Mouse (Mus musculus) stomach, embryonic 15.5 days (tissue): Measurements from ENCODE around the gene Hist2h2ac. TPM values are rescaled to one million over a fixed set of nuclear protein-coding genes. Genes with fewer than 3 reads are reported as not detected.

Experiments used
- ATAC-seq: fragments of 200-750 bp; cut with Nextera tagmentation; 2 replicates; pipeline ENCODE4 v1.8.0; 2017; ENCODE audit warnings: low read depth, moderate number of reproducible peaks, moderate TSS enrichment; ENCODE audit not compliant: insufficient read depth, low FRiP score
- H3K27ac ChIP-seq: fragments of 300-500 bp; sonication (generic); 2 replicates; pipeline ENCODE4 v1.5.1; 2015; ENCODE audit warnings: mild to moderate bottlenecking, inconsistent platforms
- H3K27me3 ChIP-seq: fragments of 300-500 bp; sonication (generic); replicated peaks from 2 replicates; pipeline ENCODE4 v1.6.1; 2015; ENCODE audit warnings: inconsistent platforms
- H3K36me3 ChIP-seq: fragments of 300-500 bp; sonication (generic); 2 replicates; pipeline ENCODE4 v1.6.1; 2015; ENCODE audit warnings: inconsistent platforms
- H3K4me1 ChIP-seq: fragments of 300-500 bp; sonication (generic); 2 replicates; pipeline ENCODE4 v1.6.1; 2015; ENCODE audit warnings: inconsistent platforms
- H3K4me2 ChIP-seq: fragments of 300-500 bp; sonication (generic); 2 replicates; pipeline ENCODE4 v1.6.1; 2015; ENCODE audit warnings: mild to moderate bottlenecking, inconsistent platforms
- H3K4me3 ChIP-seq: fragments of 300-500 bp; sonication (generic); replicated peaks from 2 replicates; pipeline ENCODE4 v1.5.1; 2015; ENCODE audit warnings: inconsistent platforms
- H3K9ac ChIP-seq: fragments of 300-500 bp; sonication (generic); 2 replicates; pipeline ENCODE4 v1.6.1; 2015; ENCODE audit warnings: inconsistent platforms
- H3K9me3 ChIP-seq: fragments of 300-500 bp; sonication (generic); 2 replicates; pipeline ENCODE4 v1.6.1; 2016; ENCODE audit warnings: inconsistent platforms
- WGBS: fragments of 180-500 bp; shearing (Covaris S2); methylation state at CpG from one replicate; pipeline ENCODE4 v1.1.7; 2015; 5-methylcytosine and 5-hydroxymethylcytosine counted together
- polyA plus RNA-seq: library from polyadenylated mRNA; unstranded; fragments of >200 nt; fragmentation: Nextera tagmentation; extraction: Ambion mirVana; gene quantifications from 2 replicates; pipeline ENCODE4 v1.2.1, GENCODE M21; 2015

The Hist2h2ac gene
- polyA plus RNA-seq, 1 experiment from 2014 or later, result 14.5 TPM

DNA sequence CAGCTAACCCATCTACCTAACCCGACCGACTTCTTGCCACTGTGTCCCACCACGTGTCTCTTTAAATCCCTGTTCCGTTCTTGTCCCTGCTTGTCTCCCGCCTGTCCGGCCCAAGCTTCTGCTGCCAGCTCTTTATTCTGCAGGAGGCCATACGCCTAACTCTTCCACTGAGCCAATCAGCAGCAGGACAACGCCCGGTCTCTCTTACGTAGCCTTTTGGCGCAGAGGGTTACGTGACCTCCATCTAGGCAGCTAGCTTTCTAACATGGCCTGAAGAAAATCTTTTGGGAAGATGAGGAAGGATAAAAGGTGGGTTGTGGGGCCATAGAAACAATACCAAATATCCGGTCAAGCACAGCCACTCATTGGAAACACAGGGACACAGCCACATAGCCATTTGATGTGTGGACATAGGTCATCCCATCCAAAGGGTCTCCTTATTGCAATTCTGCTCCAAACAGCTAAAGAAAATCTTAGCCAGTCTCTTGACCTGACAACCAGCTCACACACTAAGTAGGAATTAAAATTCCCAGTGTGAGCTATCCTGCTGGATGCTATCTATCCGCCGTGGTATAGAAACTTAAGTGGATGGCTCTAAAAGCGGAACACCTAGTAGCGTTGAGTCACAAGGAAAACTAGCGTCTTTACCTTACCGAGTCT is 41.7 kb upstream of the Hist2h2ac start:
- Histone ChIP-seq H3K4me1 (peaks cover 13% of the 10 kb centered on the region), H3K36me3 (no peaks in the 10 kb centered on the region), H3K27ac (peak overlapping the region; percentile 99), H3K4me3 (peak overlapping the region; percentile 64), H3K9ac (peak overlapping the region; percentile 66), H3K4me2 (peak overlapping the region; percentile 73), H3K27me3 (no peaks in the 10 kb centered on the region), H3K9me3 (no peaks in the 10 kb centered on the region)
- under 1% methylated on average over 19 of the region's 19 CpGs for WGBS
- ATAC-seq, result peak; percentile 77

DNA sequence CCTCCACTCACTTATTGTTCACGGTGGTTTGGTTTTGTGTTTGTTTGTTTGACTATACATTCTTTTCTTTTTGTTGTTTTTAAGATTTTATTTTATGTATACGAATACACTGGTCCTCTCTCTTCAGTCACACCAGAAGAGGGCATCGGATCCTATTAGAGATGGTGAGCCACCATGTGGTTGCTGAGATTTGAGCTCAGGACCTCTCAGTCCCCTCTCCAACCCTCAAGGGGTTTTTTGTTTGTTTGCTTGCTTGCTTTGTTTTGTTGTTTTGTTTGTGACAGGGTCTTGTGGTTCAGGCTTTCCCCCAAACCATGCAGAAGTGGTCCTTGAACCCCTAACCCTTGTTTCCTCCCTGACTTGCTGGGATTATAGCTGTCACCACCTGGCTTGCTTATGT is 40.9 kb upstream of the Hist2h2ac start:
- 55% methylated on average over 3 of the region's 3 CpGs for WGBS
- Histone ChIP-seq H3K4me2 (peak overlapping the region; percentile 73), H3K27ac (peak overlapping the region; percentile 99), H3K9ac (peak overlapping the region; percentile 66; the same call in 1 of the 2 replicates), H3K36me3 (no peaks in the 10 kb centered on the region), H3K4me3 (peak overlapping the region; percentile 64; the same call in 1 of the 2 replicates), H3K9me3 (no peaks in the 10 kb centered on the region), H3K4me1 (peaks cover 10% of the 10 kb centered on the region), H3K27me3 (no peaks in the 10 kb centered on the region)
- no peak for ATAC-seq

GRCm38 (mm10) chr3:96260220-96260619 is 39.5 kb upstream of the Hist2h2ac start:
- WGBS, result 91% methylated on average over 5 of the region's 5 CpGs

GRCm38 (mm10) chr3:96257190-96257589 is 36.5 kb upstream of the Hist2h2ac start:
- no peaks in the 10 kb centered on the region for H3K27me3 ChIP-seq

More at GRCm38 (mm10) chr3:96260220-96260619, 39.5 kb upstream of the Hist2h2ac start:
- H3K36me3 ChIP-seq, result no peaks in the 10 kb centered on the region
- no peak overlapping the region for H3K4me2 ChIP-seq
- no peak overlapping the region for H3K9ac ChIP-seq
- H3K4me1 ChIP-seq, result peaks cover 15% of the 10 kb centered on the region
- H3K27ac ChIP-seq, result no peak overlapping the region
- H3K9me3 ChIP-seq, result no peaks in the 10 kb centered on the region
- H3K4me3 ChIP-seq, result no peak overlapping the region
- no peaks in the 10 kb centered on the region for H3K27me3 ChIP-seq
- no peak for ATAC-seq

GRCm38 (mm10) chr3:96255926-96256593 is 35.4 kb upstream of the Hist2h2ac start:
- H3K4me2 ChIP-seq, result no peak overlapping the region
- WGBS, result 52% methylated on average over 5 of the region's 5 CpGs
- H3K4me3 ChIP-seq, result no peak overlapping the region
- peaks cover 6% of the 10 kb centered on the region; the same call in 1 of the 2 replicates for H3K4me1 ChIP-seq
- no peaks in the 10 kb centered on the region for H3K9me3 ChIP-seq
- no peak for ATAC-seq
- no peaks in the 10 kb centered on the region for H3K36me3 ChIP-seq
- H3K9ac ChIP-seq, result no peak overlapping the region
- H3K27me3 ChIP-seq, result no peaks in the 10 kb centered on the region
- H3K27ac ChIP-seq, result peak overlapping the region; percentile 49; the same call in 1 of the 2 replicates

More at GRCm38 (mm10) chr3:96257190-96257589, 36.5 kb upstream of the Hist2h2ac start:
- no peaks in the 10 kb centered on the region for H3K9me3 ChIP-seq
- H3K9ac ChIP-seq, result no peak overlapping the region
- no peak overlapping the region for H3K4me3 ChIP-seq
- no peak for ATAC-seq
- peaks cover 10% of the 10 kb centered on the region for H3K4me1 ChIP-seq
- no peaks in the 10 kb centered on the region for H3K36me3 ChIP-seq
- H3K4me2 ChIP-seq, result no peak overlapping the region
- H3K27ac ChIP-seq, result no peak overlapping the region
- 63% methylated on average over 3 of the region's 3 CpGs for WGBS

- no peaks in the 10 kb centered on the region for H3K36me3 ChIP-seq
- H3K4me2 ChIP-seq, result no peak overlapping the region
- no peaks in the 10 kb centered on the region for H3K27me3 ChIP-seq
- peak; percentile 71; the same call in 1 of the 2 replicates for ATAC-seq
- H3K9me3 ChIP-seq, result no peaks in the 10 kb centered on the region
- WGBS, result 36% methylated on average over 10 of the region's 10 CpGs
- peaks cover 10% of the 10 kb centered on the region; the same call in 1 of the 2 replicates for H3K4me1 ChIP-seq
- no peak overlapping the region for H3K27ac ChIP-seq
- no peak overlapping the region for H3K9ac ChIP-seq
- H3K4me3 ChIP-seq, result no peak overlapping the region
Observed at GRCm38 (mm10) chr3:96254683-96255355, 34.1 kb upstream of the Hist2h2ac start.

DNA sequence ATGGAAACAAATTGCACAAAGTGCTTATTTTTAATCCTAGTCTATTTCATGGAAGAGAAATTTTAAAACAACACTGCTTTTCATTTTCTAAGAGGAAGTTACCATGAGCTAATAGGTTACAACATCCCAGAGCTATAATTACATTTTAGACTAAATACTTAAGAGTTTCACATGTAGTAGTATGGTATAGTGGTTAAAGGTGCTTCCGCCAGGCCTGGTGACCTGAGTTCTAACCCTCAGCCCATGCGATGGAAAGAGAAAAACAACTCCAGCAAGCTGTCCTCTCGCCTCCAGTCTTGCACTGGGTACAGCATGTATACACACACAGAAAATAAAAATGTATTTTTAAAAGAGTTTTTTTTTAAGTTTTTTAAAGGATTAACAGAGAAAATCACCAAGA is 31.1 kb upstream of the Hist2h2ac start:
- no peaks in the 10 kb centered on the region for H3K9me3 ChIP-seq
- H3K27ac ChIP-seq, result no peak overlapping the region
- WGBS, result 88% methylated on average over 3 of the region's 3 CpGs

GRCm38 (mm10) chr3:96250890-96251289 is 30.2 kb upstream of the Hist2h2ac start:
- ATAC-seq, result no peak
- H3K4me3 ChIP-seq, result no peak overlapping the region
- 68% methylated on average over 3 of the region's 3 CpGs for WGBS
- no peak overlapping the region for H3K27ac ChIP-seq
- no peak overlapping the region for H3K4me2 ChIP-seq
- H3K27me3 ChIP-seq, result no peaks in the 10 kb centered on the region
- no peak overlapping the region for H3K9ac ChIP-seq
- no peaks in the 10 kb centered on the region for H3K9me3 ChIP-seq
- H3K4me1 ChIP-seq, result peaks cover 9% of the 10 kb centered on the region; the same call in 1 of the 2 replicates
- H3K36me3 ChIP-seq, result no peaks in the 10 kb centered on the region

More for the DNA sequence above, 31.1 kb upstream of the Hist2h2ac start:
- no peak overlapping the region for H3K4me2 ChIP-seq
- no peak overlapping the region for H3K4me3 ChIP-seq
- no peaks in the 10 kb centered on the region for H3K36me3 ChIP-seq
- no peak overlapping the region for H3K9ac ChIP-seq
- peaks cover 14% of the 10 kb centered on the region; the same call in 1 of the 2 replicates for H3K4me1 ChIP-seq
- ATAC-seq, result no peak
- no peaks in the 10 kb centered on the region for H3K27me3 ChIP-seq

DNA sequence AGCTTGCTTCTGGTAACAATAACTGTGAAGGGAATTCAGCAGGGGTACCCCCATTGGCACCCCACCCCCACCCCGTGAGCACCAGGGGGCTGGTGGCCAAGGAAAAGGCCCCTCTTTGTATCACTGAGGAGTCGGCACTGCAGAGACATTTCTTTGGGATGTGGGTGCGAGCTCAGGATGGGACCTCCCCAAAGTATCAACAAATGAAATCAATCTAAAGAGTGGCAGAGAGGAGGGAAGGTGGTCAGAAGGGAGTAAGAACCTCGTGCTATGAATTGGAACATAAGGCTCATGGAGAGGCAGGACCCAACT is 28.3 kb upstream of the Hist2h2ac start:
- Histone ChIP-seq H3K4me1 (peaks cover 14% of the 10 kb centered on the region; the same call in 1 of the 2 replicates), H3K27me3 (no peaks in the 10 kb centered on the region), H3K36me3 (no peaks in the 10 kb centered on the region), H3K9ac (no peak overlapping the region), H3K27ac (no peak overlapping the region), H3K4me3 (no peak overlapping the region; the same call in 1 of the 2 replicates), H3K9me3 (no peaks in the 10 kb centered on the region), H3K4me2 (peak overlapping the region; percentile 51; the same call in 1 of the 2 replicates)
- 38% methylated on average over 4 of the region's 4 CpGs for WGBS
- no peak for ATAC-seq

GRCm38 (mm10) chr3:96248141-96249033 is 27.7 kb upstream of the Hist2h2ac start:
- no peaks in the 10 kb centered on the region for H3K36me3 ChIP-seq
- H3K4me2 ChIP-seq, result peak overlapping the region; percentile 51
- H3K4me1 ChIP-seq, result peaks cover 18% of the 10 kb centered on the region; the same call in 1 of the 2 replicates
- H3K4me3 ChIP-seq, result peak overlapping the region; percentile 44
- H3K9ac ChIP-seq, result no peak overlapping the region; the same call in 1 of the 2 replicates
- ATAC-seq, result no peak
- 34% methylated on average over 6 of the region's 6 CpGs for WGBS
- no peaks in the 10 kb centered on the region for H3K27me3 ChIP-seq
- H3K9me3 ChIP-seq, result no peaks in the 10 kb centered on the region
- peak overlapping the region; percentile 5; the same call in 1 of the 2 replicates for H3K27ac ChIP-seq
